Mouse (Mus musculus) WW6 (cell line): Measurements from ENCODE around the gene Gnb3.
"Not testable (repeated sequence)": the region's sequence is repeated elsewhere in the genome, so short reads cannot be mapped to it uniquely, and the experiment has no call there.

Source experiments
- DNase-seq: peaks from one replicate; pipeline ENCODE4 v3.0.0-alpha.2; 2013; ENCODE audit warnings: low read depth, low spot score

Gnb3 gene

DNA sequence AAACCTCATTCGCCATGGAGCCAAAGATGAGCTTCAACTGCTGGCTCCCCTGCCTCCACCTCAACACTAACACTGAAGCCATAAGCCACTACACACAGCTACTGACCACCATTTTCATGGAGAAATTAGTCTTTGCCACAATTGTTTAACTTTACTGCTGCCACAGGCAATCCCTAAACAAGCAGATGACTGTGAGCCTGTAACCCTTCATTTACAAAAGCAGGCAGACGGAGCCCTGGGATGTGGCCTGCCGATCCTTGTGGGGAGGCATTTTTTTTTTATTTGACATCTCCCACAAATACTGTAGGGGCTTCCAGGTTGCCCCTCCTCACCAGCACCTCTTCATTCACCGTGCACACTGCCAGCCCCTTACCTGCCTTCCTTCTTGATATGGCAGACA lies 23.5 kb downstream of the Gnb3 start:
- DNase-seq: no peak

DNA sequence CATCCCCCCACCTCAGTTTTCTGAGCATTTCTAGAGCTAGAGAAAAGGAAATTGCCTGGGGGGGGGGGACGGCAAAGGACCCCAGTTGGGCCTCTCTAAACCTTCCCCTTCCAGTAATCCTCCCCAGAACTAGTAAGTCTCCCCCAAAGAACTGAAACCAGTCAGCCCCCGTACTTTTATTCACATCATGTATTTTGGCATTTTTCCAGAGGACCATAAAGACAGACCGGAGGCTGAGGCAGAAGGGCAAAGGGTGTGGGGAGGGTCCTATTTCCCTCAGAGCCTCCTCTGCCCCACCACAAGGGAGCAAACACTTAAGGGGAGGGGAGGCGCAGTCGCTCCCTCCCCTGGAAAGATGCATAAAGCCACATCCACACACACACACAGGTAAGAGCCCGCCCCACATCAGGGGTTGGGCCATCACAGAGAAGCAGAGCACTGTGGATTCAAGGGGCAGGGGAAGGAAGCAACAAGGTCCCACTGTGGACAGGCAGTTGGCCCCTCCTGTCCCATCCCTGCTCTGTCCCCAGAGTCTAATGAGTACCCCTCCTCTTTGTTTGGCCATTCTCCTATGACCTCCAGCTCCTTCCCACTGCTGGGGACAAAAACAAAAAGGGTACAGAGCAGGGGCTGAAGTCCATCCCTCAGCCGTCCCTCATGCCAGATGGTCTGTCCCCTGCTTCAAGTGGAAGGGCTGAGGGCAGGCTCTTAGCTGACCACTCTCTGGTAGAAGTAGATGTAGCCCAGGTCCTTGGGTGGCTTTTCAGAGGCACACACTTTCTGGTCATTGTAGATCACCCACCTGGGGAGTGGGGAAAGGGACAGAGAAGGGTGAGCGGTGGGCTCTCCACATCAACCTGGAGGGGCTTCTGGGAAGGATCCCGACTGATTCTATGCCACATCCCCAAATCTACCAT lies 25.0 kb downstream of the Gnb3 start:
- DNase-seq: no peak

DNA sequence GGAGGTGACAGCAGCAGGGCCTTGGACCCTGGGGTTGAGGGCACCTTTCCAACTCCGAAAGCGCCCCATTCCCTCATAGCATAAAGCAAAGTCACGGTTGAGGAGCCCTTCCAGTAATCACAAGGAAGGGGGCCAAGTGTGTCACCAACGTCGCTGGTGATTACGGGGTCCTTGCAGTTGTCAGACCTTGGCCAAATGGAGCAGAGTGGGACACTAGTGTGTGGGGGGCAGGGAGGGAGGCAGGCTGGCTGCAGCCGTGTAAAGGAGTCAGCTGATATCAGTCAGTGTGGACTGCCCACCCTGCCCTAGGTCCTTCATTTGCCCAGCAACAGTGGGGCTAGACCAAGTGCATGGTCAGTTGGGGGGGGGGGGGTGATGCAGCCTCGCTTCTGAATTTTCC lies 25.6 kb downstream of the Gnb3 start:
- no peak for DNase-seq

DNA sequence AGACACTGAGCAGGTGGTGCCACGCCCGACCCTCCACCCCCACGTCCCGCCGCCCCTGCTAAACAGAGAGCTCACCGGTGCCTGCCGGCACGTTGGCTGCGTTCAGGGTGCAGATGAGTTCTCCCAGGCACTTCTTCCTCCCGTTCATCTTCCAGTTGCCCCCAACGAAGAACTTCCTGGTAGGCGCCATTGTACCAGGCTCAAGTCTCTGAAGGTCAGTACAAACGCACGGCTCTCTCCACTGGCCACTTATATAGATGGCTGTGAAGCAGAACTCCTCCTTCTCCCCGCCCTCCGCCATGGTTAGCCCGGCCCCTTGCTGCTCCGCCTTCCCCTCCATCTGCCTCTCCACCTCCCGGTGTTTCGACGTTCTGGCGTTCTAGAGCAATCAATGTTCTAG lies 26.1 kb downstream of the Gnb3 start, which contains the start of gene Tpi1:
Tpi1 (minus strand) TSS at position 364 of the 400 bp plus-strand sequence.
- peak; percentile 81 for DNase-seq

DNA sequence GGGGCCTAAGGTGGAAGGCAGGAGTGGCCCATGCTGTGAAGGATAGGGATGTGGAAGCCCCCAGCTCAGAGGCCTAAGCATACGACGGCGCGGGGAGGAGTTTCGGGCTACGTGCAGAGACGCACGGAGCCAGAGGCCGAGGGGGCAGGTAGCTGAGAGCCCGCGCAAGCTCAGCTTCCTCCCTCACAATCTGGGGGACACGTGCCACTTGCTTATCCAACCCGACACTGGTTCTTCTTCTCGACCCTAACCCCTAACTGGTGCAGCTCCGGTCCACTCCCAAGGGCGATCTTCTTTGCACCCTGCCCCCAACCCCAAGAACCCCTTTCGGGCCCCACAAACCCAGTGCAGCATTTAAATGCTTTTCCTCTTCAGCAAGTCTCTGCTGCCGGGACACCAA lies 26.6 kb downstream of the Gnb3 start:
- DNase-seq: no peak

DNA sequence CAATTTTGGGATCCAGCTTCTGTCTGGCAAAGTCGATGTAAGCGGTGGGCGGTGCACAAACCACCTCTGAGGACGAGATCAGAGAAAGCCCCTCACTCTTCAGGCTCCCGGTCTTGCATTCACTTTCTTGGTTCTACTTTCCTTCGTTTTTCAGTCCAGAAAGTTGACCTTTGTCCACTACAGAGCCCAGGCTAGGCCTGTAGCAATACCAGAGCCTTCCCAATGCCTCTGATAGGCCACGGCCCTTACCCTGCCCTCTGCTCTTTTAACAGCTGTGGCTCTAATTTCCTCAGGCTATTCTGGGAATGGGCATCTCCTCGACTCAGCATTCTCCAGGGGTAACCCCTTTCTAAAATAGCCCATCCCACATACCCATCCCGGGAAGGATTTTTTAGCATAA lies 27.2 kb downstream of the Gnb3 start:
- DNase-seq: no peak

DNA sequence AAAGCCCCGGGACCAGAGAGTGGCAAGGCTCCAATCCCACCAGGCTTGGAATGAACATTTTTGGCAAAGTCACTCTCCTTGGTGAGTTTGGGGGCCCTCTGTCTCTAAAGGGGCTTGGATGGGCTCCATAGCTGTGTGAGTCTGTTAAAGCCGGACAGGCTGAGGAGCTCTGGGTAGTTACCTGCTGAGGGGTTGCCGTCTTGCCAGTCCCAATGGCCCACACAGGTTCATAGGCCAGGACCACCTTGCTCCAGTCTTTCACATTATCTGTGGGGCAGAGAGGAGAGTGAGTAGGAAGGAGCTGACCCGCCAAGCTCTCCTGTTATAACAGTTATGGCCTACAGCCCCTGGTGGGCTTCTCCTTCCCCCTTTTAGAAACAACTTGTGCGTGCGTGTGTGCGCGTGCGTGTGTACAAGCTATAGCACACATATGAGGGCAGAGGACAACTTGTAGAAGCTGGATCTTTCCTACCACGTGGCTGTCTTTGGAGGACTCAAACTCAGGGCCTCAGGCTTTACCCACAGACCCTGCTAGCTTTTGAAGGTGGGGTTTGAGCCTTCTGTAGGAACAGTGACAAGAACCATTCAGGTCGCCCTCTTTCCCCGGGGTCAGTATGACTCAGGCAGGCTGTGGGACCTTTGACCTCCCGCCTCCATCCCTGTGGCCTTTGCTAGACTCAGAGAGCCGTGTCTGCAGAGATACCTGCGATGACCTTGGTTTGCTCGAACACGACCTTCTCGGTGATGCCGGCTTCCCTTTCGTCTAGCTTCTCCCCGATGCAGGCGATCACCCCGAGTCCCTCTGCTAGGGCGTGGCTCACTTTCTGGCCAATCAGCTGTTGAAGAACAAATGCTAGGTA lies 28.1 kb downstream of the Gnb3 start:
- no peak for DNase-seq

DNA sequence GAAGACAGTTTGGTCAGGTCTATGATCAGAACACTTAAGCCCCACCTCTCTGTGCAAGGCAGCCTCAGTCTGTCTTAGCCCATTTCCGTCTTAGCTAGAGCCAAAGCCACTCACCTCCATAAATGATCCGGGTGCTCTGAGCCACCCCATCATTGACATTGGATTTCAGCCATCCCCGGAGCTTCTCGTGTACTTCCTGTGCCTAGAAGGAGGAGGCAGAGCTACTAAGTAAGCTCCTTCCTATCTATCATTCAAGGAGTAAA lies 28.7 kb downstream of the Gnb3 start:
- DNase-seq: no peak

DNA sequence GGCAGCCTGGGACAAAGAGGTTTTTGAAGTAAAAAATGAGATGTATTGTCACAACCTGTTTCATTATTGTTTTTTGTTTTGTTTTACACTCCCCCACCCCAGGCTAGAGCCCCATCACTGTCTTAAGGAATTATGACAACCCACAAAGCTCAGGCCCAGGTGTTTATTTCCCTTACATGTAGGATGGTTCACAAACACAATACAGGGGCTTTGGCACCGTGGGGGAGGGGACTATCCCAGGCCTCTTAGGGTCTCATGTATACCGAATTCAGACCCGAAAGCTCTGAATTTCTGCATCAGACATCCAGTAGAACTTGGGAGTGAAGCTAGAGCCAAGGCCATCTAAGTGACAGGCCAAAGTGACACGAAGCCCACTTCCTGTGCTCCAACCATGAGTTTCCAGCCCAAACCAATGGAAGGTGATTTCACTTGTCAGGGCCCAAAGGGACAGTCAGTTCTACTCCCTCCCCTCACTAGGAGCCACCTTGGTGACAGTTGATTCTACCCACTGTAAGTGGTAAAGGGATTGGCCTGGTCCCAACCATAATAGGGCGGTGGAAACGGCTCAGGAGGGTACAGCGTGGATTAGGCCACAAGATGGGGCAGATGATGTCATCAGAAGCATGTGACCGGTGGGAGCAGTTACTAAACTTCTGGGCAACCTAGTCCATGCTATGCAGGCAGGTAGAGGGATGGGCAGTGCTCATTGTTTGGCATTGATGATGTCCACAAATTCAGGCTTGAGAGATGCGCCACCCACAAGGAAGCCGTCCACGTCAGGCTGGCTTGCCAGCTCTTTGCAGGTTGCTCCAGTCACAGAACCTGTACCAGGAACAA lies 29.3 kb downstream of the Gnb3 start:
- not testable (repeated sequence) for DNase-seq

DNA sequence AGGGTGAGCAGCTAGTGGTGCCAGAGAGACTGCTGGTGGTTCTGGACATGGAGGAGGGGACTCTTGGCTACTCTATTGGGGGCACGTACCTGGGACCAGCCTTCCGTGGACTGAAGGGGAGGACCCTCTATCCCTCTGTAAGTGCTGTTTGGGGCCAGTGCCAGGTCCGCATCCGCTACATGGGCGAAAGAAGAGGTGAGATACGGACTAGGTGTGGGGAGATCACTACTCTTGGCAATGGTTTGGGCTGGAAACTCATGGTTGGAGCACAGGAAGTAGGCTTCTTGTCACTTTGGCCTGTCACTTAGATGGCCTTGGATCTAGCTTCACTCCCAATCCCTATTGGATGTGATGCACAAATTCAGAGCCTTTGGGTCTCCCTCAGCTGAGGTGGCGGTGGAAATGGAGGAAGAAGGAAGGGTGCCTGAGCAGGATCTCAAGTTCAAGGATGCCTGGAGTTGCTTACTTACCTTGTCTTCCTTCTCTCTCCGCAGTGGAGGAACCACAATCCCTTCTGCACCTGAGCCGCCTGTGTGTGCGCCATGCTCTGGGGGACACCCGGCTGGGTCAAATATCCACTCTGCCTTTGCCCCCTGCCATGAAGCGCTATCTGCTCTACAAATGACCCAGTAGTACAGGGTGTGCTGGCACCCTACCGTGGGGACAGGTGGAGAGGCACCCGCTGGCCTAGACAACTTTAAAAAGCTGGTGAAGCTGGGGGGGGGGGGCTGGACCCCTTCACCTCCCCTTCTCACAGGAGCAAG lies 30.1 kb downstream of the Gnb3 start:
- DNase-seq: no peak

DNA sequence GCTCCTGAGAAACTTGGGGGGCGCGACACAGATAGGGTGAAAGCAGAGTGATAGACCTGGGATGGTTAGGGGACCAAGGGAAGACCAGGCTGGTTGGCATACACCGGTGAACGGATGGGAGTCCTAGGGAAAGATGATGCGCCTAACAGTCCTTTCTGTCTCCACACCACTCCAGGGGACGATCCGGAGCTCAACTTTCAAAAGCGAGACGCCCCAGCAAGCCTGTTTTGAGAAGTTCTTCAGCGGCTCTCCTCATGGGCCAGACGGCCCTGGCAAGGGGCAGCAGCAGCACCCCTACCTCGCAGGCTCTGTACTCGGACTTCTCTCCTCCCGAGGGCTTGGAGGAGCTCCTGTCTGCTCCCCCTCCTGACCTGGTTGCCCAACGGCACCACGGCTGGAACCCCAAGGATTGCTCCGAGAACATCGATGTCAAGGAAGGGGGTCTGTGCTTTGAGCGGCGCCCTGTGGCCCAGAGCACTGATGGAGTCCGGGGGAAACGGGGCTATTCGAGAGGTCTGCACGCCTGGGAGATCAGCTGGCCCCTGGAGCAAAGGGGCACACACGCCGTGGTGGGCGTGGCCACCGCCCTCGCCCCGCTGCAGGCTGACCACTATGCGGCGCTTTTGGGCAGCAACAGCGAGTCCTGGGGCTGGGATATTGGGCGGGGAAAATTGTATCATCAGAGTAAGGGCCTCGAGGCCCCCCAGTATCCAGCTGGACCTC lies 30.9 kb downstream of the Gnb3 start:
- DNase-seq: no peak

DNA sequence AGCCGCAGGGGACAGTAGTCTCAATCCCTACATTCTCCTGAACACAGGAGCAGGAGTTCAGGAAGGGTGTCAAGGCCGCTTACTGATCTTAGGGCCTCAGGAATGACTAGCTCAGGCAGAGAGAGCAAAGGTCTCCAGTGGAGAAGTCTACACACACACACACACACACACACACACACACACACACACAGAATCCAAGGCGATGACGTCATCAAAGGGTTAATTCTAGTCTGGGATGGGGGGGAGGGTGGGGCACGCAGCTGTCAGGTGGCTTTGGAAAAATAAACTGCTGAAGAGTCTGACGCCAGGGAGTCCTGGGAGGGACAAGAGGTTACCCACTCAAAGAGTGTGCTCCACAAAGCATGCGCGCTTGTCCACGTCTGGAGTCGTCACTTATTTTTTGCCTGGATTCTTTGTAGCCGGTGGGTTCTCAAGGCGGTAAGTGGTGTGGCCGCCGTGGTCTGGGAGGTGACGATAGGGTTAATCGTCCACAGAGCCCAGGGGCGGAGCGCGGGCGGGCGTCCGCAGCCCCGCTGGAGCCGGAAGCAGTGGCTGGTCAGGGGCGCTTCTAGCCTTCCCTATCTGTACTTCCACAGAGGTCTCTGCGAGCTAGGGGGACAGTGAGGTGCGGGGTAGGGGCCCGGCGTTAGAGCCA lies 31.6 kb downstream of the Gnb3 start, which contains the start of gene Spsb2:
Spsb2 (plus strand) TSS at position 304 of the 655 bp plus-strand sequence.
- no peak for DNase-seq

DNA sequence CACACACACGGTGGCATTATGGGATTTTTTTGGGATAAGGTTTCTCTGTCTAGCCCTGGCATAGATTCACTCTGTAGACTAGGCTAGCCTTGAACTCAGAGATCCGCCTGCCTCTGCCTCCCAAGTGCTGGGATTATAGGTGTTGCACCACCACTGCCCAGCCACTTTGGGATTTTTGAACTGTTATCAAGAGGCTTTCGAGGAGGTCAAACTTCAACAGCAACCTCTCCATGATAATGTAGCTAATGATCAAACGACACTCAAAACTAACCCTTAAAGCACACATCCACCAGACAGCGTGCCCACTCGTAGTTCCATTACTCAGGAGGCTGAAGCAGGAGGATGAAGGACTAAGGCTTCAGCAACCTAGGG lies 32.1 kb downstream of the Gnb3 start:
- no peak for DNase-seq

DNA sequence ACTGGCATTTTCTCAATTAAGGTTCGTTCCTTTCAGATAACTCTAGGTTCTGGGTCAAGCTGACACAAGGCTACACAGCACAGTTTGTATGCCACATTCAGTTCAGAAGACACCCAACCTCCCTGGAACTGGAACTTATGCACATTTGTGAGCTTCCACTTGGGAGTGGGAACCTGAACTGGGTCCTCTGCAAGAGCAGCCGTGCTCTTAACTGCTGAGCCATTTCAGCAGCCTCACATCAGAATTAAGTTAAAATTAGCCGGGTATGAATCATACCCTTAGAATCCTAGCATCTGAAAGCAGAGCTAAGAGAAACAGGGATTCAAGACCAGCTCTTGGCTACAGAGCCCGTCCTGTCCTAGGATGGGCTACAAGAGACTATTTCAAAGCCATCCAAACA lies 32.7 kb downstream of the Gnb3 start:
- no peak for DNase-seq

DNA sequence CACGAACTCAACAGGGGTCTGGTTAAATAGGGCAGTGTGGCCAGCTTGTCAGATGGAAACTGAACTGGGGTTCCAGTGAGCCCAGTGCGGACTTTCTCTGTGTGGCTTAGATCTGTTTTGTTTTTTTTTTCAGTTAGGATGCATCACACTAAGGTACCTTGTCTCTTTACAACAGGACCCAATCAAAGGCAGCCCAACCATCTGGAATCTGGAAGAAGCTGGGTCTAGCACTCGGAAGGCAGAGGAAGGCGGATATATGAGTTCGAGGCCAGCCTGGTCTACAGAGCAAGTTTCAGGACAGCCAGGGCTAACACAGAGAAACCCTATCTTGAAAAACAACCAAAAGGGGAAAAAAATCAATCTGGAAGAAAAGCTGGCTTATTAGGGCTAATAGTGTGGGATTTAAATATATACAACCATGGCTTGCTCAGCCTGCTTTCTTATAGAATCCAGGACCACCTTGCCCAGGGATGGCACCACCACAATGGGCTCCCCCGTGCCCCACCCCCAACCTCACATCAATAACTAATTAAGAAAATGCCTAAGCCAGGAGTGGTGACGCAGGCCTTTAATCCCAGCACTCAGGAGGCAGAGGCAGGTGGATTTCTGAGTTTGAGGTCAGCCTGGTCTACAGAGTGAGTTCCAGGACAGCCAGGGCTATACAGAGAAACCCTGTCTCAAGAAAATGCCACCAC lies 33.5 kb downstream of the Gnb3 start:
- DNase-seq: no peak

DNA sequence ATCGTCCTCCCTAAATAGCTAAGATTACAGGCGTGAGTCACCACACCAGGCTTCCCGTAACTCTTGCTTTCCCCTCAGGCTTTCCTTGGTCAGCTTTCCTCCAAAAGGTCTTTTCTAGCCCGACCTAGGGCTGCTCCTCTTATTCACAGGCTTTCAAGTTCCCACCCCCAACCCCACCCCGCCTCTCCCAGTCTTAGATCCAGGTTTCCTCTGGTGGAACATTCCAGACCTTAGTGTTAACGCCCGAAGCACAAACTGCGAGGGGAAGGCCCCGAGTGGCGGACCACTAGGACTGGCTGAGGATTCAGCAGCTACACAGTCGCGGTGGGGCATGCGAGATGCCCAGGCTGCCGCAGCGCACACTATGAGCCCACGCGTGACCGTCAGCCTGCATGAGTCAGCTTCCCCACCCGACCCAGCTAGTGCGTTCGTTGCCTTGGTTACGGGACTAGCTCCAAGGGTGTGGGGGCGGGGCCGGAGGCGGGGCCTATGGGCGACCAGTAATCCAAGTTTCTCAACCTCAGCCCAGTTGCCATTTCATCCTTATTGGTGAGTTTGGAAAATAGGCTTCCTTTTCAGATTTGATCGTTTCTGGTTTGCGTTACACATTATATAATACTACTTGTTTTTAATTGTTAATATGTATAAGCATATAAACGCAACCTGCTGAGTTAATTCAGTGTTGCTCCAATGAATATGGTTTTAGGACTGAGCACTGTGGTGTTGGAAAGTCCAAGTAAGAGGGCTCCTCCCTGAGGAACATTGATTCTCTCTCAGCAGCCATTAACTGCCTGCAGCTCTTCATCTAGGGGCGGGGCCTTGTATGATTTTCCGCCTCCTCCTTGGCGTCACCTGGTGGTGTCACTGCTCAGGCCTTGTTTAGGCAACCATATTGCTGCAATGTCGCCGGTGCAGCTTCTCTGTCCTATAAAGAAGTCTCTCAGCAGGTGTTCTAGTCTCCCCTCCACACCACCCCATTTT lies 34.4 kb downstream of the Gnb3 start:
- peak; percentile 98 for DNase-seq

DNA sequence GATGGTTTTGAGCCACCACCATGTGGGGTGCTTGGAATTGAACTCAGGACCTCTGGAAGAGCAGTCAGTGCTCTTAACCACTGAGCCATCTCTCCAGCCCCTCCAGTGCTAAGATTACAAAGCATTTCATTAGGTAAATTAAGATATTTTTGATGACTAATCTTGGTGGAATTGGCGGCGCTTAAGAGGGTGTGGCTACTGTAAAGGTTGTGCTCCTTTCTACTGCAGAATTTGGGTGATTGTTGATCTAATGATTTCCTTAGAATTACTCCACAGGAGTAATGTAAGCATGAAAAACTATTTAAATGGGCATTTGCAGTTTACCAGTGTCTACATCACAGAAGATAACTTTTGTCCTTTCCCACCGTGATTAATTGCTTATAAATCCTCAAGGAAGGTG lies 35.7 kb downstream of the Gnb3 start:
- DNase-seq: no peak

DNA sequence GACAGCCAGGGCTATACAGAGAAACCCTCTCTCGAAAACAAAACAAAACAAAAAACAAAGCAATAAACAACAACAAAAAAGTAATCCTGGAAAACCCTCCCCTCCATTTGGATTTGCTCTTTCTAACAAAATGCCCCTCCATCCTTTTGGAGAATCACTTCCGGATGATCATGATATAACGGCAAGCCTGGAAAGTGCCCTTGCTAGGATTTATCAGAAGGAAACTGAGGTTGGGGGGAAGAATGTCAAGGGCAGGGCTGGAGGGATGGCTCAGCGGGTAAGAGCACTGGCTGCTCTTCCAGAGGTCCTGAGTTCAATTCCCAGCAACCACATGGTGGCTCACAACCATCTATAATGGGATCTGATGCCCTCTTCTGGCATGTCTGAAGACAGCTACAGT lies 36.4 kb downstream of the Gnb3 start:
- DNase-seq: not testable (repeated sequence)
